14 mouse cellular contexts compared by ENCODE assay signal in genomic region chr17:3419368-3419928, GRCm38 (mm10).
DNase-seq lines count a peak whose midpoint lies in the region; ATAC-seq and TF ChIP-seq lines count a peak whose summit lies in the region.
"Had no signal": no experiment of that assay in that cellular context is flagged by ENCODE, and none has a peak within 500 bp of the region (broad histone marks: within the 10 kb centered on the region; RNA-seq: fewer than 3 reads in every experiment).

No protein-coding gene starts in this region.

- DNase-seq in left cerebral cortex, adult 2 months (ENCODE audit: extremely low spot score in 1 of 2, low spot score in 2 of 2), result peak; percentile 24 to 25
- DNase-seq in left cerebral cortex, postnatal 10 days (ENCODE audit: extremely low spot score in 1 of 2, low spot score in 2 of 2), result no peak
- DNase-seq in 3134 (ENCODE audit: extremely low read depth, insufficient read length, low spot score) (peak; percentile 83), 416B (ENCODE audit: low read depth) (peak; percentile 70)
- peak; percentile 69 for DNase-seq in embryonic facial prominence, embryonic 14.5 days (ENCODE audit: low spot score)
- no peak for DNase-seq in spleen, adult 18-20 months
- DNase-seq: cerebellum, adult 9-11 months; embryo, embryonic 11 days; heart, postnatal 10 days; kidney, adult 18-20 months had no signal

- H3K9me3 ChIP-seq in embryonic facial prominence, embryonic 14.5 days (ENCODE audit: control insufficient read depth, low read length), result no peaks in the 10 kb centered on the region
- H3K9me3 ChIP-seq: hindbrain, embryonic 15.5 days; neural tube, embryonic 13.5 days had no signal

- H3K9ac ChIP-seq in embryonic facial prominence, embryonic 14.5 days (ENCODE audit: low read depth, low read length), result no peak overlapping the region
- H3K9ac ChIP-seq: hindbrain, embryonic 15.5 days; liver, embryonic 14.5 days; neural tube, embryonic 13.5 days had no signal

- no peak overlapping the region for H3K4me3 ChIP-seq in left cerebral cortex, adult 2 months
- H3K4me3 ChIP-seq in embryonic facial prominence, embryonic 14.5 days (ENCODE audit: low read depth, low read length), result no peak overlapping the region
- H3K4me3 ChIP-seq: hindbrain, embryonic 15.5 days; neural tube, embryonic 13.5 days had no signal

- no peak overlapping the region for H3K27ac ChIP-seq in left cerebral cortex, adult 2 months
- H3K27ac ChIP-seq in embryonic facial prominence, embryonic 14.5 days (replicated peaks; ENCODE audit: low read depth, low read length), result no peak overlapping the region
- H3K27ac ChIP-seq: hindbrain, embryonic 15.5 days; liver, embryonic 14.5 days; neural tube, embryonic 13.5 days had no signal

- no peak for TF ChIP-seq CTCF in left cerebral cortex, adult 2 months (IDR thresholded peaks at IDR 0.05)

- intact Hi-C loops in left cerebral cortex, adult 2 months (cut with DNase I), result no loop called here
- intact Hi-C loops in left cerebral cortex, postnatal 10 days (cut with DNase I), result no loop called here

- peaks cover 6% of the 10 kb centered on the region for H3K4me1 ChIP-seq in embryonic facial prominence, embryonic 14.5 days (ENCODE audit: control insufficient read depth, insufficient read depth, low read length)
- H3K4me1 ChIP-seq: hindbrain, embryonic 15.5 days had no signal

- H3K4me2 ChIP-seq in embryonic facial prominence, embryonic 14.5 days (ENCODE audit: low read depth, low read length), result no peak overlapping the region
- H3K4me2 ChIP-seq: hindbrain, embryonic 15.5 days; neural tube, embryonic 13.5 days had no signal

- 54% methylated on average over 10 of the region's 10 CpGs for WGBS in embryonic facial prominence, embryonic 14.5 days

- ATAC-seq in embryonic facial prominence, embryonic 14.5 days (ENCODE audit: low read depth), result peak; percentile 41; the same call in 1 of the 2 replicates
- ATAC-seq in CD4-positive, CD25-positive, alpha-beta regulatory T cell, adult 4 months, result no peak

- peaks cover 19% of the 10 kb centered on the region; the same call in 1 of the 2 replicates for H3K36me3 ChIP-seq in embryonic facial prominence, embryonic 14.5 days (ENCODE audit: control insufficient read depth, insufficient read depth, low read length)
- H3K36me3 ChIP-seq: hindbrain, embryonic 15.5 days; neural tube, embryonic 13.5 days had no signal

- no peaks in the 10 kb centered on the region for H3K27me3 ChIP-seq in embryonic facial prominence, embryonic 14.5 days (replicated peaks; ENCODE audit: control insufficient read depth, insufficient read depth, low read length)

Comparison
In these comparisons a context has a peak if more than half of its experiments do, and no peak if none do; other contexts are left out.
1. DNase-seq: peak in left cerebral cortex, adult 2 months (2 of 2), 3134 (single experiment), 416B (single experiment) and embryonic facial prominence, embryonic 14.5 days (single experiment); none in left cerebral cortex, postnatal 10 days (0 of 2) and spleen, adult 18-20 months (0 of 2).